Mouse (Mus musculus) brain, embryonic 14.5 days (tissue): ENCODE measurements around the gene Naa20. TPM values are rescaled to one million over a fixed set of nuclear protein-coding genes. Genes with fewer than 3 reads are reported as not detected.

ENCODE experiments used
- DNase-seq: peaks from one replicate; pipeline ENCODE4 v3.0.0-alpha.2; 2011; ENCODE audit warnings: low read depth
- CTCF ChIP-seq: fragments of 200-500 bp; IDR thresholded peaks from 2 replicates; pipeline ENCODE4 v1.5.1; 2012; ENCODE audit warnings: inconsistent platforms, mild to moderate bottlenecking, moderate library complexity, borderline replicate concordance; ENCODE audit not compliant: insufficient read depth, insufficient read length; ENCODE audit errors: extremely low read depth
- POLR2A ChIP-seq: fragments of 200-500 bp; IDR thresholded peaks from 2 replicates; pipeline ENCODE4 v1.6.1; 2012; ENCODE audit warnings: mild to moderate bottlenecking, inconsistent platforms, borderline replicate concordance; ENCODE audit not compliant: poor library complexity, insufficient read depth, insufficient read length, severe bottlenecking; ENCODE audit errors: extremely low read depth
- polyA plus RNA-seq: library from polyadenylated mRNA; depleted of rRNA; stranded (reverse); fragments of >200 nt; gene quantifications from 2 replicates; pipeline ENCODE4 v1.2.3, GENCODE M21; 2012; rRNA removed

Naa20 gene
- polyA plus RNA-seq = 62.6 and 76.0 TPM in 2 replicates

DNA sequence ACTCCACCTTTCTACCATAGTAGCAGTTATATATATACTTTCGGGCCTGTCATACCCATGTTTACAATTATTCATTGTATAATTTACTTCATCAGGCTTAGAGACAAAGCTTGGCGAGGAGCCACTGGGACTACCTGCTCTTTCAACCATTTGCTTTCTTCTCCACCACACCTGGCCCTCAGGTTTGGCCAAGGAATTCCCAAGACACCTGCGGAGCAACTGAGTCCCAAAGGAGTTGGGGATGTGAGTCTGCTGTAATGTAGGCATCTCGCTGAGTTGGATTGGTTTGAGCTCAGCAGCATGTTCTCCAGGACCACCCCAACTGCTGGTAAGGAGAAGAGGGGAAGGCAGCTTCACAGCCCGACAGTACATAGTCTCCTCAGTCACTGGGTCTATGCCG is at the start of gene Naa20:
Naa20 (plus strand) TSS at position 239 of the 400 bp plus-strand sequence.
- no peak for DNase-seq
- TF ChIP-seq CTCF (no peak), POLR2A (no peak)

DNA sequence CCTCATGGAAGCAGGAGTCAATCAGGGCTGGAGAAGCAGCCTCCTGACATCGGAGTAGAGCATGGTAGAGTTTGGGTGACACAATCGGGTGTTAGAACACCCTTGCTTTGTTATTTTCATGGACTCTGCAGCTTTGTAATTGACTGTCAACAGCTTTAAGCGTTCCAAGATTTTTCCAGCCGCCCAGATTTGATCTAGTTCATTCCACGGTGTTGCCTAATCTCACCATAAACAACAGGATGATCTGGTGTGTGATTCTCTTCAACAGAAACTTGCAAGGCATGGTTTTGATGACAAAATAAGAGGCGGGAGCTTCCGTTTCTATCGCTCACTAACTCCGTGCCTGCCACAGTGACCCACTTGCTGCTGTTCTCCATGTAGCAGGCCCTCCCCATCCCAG is 46.1 kb upstream of the Naa20 start:
- TF ChIP-seq POLR2A = no peak
- TF ChIP-seq CTCF = no peak
- no peak for DNase-seq

GRCm38 (mm10) chr2:145857864-145858263 is 44.0 kb upstream of the Naa20 start:
- no peak for TF ChIP-seq POLR2A
- no peak for TF ChIP-seq CTCF
- DNase-seq = no peak

- no peak for TF ChIP-seq CTCF
- no peak for TF ChIP-seq POLR2A
- DNase-seq = peak; percentile 84
Measured at GRCm38 (mm10) chr2:145859442-145859931, 42.4 kb upstream of the Naa20 start.

DNA sequence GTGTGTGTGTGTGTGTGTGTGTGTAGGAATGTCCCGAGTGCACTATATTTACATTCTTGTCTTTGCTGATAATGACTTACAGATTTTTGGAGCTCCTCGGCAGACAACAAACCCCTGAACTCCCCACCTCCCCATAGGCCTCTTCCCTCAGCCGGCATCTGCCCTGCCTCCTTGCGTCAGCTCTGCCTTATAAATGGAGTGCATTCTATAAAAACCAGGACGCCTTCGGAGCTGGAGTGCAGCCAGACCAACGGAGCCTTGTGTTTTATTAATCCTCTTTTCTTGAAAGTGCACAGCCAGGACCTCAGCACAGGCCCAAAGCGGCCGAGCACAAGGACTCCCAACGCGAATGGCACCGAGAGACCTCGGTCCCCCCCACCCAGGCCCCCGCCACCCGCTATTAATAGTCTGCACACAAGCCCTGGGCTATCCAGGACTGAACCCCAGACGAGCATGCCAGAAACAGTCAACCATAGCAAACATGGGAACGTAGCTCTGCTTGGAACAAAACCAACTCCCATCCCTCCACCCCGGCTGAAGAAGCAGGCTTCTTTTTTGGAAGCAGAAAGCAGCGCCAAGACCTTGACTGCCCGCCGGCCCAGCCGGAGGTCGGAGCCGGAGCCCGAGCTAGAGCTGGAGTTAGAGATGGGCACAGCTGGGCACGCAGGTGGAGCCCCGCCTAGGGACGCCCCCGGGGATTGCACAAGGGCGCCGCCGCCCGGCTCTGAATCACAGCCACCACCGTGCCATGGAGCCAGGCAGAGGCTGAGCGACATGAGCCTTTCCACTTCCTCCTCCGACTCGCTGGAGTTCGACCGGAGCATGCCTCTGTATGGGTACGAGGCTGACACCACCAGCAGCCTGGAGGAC is 41.7 kb upstream of the Naa20 start:
- TF ChIP-seq CTCF (peak; percentile 49), POLR2A (no peak; the same call in 1 of the 2 replicates)
- DNase-seq = peak; percentile 95

DNA sequence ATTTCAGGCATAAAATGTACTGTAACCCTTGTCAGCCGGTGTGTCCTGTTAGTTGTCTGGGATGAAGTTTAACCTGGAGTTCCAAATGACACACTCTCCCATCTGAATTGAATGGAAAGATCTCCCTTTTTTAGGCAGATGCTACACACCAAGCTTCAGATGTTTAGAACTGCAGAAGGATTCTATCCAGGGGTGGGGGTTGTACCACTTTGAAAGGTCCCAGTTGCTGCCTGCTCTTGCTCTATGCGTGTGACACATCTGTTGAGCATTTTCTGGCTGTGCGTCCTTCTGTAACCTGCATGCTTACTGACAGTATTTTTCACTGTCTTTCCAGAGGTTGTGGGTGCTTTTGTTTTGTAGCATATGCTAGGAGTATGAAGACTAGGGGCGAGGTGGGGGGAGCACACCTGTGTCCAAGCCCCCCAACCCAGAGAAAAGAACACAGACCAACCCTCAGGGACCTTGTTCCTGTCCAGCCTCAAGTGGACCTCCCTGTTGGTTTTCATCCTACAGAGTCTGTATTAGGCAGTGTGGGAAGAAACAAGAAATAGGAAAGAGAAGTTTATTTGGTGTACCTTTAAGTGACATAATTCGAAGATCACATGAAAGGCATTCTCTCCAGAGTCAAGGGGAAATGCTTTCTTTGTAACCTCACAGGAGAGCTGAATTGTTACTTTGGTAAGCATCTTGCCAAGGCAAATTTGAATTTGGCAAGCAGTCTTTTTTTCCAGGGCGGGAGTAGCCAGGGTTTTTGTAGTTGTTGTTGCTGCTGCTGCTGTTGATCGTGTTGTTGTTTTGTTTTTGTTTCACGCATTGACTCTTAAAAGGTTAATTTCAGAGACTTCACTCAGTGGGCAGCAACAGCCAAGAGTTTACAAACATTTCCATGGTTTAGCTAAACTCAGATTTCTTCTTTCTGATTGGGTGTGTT is 40.4 kb upstream of the Naa20 start:
- no peak for TF ChIP-seq CTCF
- TF ChIP-seq POLR2A = no peak
- peak; percentile 73 for DNase-seq

DNA sequence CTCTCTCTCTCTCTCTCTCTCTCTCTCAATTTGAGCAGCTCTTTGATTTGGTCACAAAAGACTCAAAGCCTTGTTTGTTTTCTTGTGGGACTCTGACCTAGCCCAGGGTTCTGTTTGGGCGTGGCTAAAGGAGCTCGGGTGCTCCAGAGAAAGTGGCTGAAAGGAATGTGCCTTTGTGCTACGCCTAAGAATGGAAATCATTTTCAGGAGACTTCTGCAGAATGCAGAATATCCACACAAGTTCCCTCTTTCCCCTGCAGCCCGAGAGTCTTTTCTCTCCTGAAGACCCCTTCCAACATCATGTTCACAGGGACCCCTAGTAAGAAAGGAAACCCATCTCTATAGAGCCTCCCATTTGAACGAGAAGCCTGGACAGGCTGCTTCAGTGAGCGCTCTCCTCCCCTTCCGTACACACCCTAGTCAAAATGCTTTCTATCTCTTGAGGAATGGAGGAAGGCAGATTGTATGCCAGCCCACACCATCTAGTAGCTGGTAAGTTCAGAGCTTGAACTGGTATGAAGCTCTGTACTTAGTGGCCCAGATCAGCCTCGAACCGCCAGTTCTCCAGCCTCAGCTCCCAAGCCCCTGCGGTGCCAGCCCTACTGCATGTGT is 39.6 kb upstream of the Naa20 start:
- no peak for TF ChIP-seq POLR2A
- TF ChIP-seq CTCF = no peak
- DNase-seq = peak; percentile 81

- no peak for DNase-seq
- TF ChIP-seq CTCF (no peak), POLR2A (no peak)
Measured at GRCm38 (mm10) chr2:145865344-145865743, 36.6 kb upstream of the Naa20 start.

- DNase-seq = no peak
- TF ChIP-seq POLR2A = no peak
- TF ChIP-seq CTCF = no peak
Measured at GRCm38 (mm10) chr2:145866238-145866637, 35.7 kb upstream of the Naa20 start.

GRCm38 (mm10) chr2:145866695-145867449 is 35.0 kb upstream of the Naa20 start:
- TF ChIP-seq POLR2A = no peak
- TF ChIP-seq CTCF = no peak; the same call in 1 of the 2 replicates
- no peak for DNase-seq
